Mouse (Mus musculus): ENCODE data around the gene Prickle4. TPM values are rescaled to one million over a fixed set of nuclear protein-coding genes. Genes with fewer than 3 reads are reported as not detected.

The Prickle4 gene
- not detected for polyA plus RNA-seq (2014; fragmentation: Illumina TruSeq; extraction: RNeasy Lipid Tissue Mini Kit (QIAGEN cat#74804); ENCODE audit: low read depth, low replicate concordance)

DNA sequence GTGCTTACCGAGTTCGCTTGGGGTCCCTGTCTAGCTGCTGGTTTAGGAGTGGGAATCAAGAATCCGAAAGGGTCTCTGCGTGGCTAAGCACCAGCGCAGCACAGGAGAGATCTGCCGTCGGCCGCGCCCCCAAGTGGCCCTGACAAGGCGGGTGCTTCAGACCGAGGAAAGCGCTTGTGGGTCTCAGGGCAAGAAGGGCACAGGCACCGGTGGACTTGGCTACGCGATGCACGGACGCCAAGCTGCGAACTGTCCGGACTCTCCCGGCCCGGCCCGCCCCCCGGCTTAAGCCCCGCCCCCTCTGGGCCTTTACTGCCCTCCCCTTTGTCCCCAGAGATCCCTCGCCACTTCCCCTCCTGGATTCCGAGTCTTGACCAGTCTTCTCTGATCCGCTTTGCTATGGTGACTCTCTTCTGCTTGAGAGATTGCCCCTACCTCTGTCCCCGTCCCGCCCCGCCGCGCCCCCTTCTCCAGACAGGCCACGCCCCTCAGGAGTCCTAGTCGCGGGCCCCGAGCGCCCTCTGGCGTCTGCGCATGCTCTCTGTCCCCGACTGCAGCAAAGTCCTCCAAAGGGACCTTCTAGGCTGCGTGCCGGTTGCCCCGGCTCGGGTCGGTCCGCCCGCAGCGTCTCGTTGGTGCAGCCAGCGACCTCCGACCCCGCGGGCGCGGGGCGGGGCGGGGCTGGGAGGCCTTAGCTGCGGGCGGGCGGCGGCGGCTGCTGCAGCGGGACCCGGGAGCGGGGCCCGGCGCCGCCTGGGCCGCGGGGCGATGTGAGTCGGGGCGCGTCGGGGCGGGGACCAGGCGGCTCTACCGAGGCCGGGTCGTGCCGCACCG lies at the start of gene Prickle4:
Prickle4 (minus strand) TSS at position 234 of the 834 bp plus-strand sequence.

DNA sequence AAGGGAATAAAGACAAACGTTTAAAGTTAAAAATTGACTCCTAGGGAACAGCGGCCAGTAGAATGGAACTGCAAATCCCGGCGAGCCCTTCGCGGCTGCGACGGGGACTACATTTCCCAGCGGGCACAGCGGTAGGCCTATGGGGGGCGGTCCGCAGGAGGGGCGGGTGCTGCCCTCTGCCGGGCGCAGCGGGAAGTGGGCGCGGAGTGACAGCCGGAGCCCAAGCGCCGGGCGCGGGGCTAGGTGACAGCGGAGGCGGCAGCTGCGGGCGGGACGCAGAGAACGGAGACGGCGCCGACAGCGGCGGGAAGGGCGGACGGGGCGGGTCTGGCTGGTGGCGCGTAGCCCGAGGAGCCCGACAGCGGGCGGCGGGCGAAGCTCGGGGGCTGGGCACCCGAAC lies 42.3 kb upstream of the Prickle4 start, which contains the start of gene Tfeb:
Tfeb (plus strand) TSS at position 175 of the 400 bp plus-strand sequence.

DNA sequence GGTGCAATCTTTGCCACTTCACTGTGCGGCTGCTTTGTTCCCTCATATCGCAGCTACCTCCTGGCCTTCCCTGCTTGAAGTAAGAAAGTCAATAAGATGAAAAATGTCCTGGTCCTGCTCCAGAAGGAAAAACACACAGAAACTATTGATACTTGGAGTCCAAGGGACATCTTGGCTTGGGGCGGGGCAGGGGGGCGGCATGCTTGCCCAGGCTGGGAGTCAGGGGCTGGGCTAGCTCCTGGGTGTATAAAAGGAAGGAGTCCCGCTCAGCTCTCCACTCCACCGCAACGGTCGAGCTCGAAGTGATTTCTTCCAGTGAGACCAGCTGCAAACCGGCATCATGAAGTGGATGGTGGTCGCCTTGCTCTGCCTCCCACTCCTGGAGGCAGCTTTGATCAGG lies 32.0 kb upstream of the Prickle4 start, which contains the start of gene Pgc:
Pgc (plus strand) TSS at position 277 of the 400 bp plus-strand sequence.

DNA sequence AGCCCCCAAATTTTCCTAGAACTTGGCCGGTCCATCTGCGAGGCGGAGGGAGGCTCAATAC lies 264 bp downstream of the Prickle4 start, which contains the start of gene Gm21981:
Gm21981 (minus strand) TSS at position 14 of the 61 bp plus-strand sequence.

DNA sequence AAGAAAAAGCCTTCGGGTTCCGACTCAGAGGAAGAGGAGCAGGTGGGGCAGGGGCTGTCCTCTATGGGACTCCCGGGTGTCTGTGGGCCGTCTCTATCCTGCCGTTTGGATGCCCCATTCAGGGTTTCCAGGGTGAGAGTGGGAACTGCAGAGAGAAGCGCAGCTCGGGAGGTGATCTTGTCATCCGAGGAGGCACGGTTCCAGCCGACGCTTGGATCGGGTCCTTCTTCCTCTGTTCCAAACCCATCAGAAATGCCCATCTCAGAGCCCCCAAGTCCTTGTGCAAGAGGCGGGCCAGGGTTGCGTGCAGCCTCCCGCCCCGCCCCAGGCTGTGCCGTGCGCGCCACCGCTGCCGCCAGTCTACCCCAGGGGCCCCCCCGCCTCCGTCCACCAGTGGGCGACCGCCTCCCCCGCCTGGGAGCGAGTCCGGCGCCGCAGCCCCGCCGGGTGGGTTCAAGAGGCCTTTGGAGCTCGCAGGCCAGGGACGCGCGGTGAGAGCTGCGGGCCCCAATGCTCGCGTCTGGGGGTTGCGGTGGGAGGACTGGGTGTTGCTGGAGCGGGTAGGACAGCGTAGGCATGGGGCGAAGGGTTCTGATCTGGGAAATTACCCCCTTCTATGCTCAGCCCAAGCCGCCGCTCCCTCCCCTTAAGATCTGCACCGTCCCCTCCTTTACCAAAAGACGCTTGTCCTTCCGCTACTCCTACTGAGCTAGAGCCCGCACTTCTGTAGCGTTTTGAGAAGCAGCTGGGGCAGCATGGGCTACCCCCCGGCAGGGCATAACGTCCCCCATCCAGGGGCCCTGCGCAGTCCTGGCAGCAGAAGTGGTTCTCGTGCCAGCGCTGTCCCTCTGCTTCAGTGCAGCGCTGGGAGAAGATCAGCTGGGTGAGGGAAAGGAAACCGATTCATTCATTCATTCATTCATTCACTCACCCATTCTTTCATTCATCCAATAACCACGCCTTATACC lies 5.6 kb downstream of the Prickle4 start, which contains the start of gene Frs3:
Frs3 (plus strand) TSS at position 423 of the 968 bp plus-strand sequence.

DNA sequence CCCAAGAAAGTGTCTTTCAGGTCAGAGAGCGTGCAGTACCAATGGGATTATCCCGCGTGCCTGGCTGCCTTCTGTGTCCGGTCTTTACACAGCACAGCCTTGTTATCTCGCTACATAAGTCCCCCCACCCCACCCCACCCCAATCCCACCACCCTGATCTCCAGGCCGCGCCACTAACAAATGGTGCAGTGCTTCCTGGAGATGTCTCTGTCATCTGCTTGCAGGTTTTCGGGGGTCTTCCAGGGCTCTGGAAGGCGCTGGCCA lies 6.3 kb downstream of the Prickle4 start, which contains the start of gene Tomm6:
Tomm6 (minus strand) TSS at position 43 of the 264 bp plus-strand sequence.

Other genes starting within 250 kb of the Prickle4 start
- 6.8 TPM for gene Taf8, start 192.4 kb downstream of the Prickle4 start, polyA plus RNA-seq (2014; fragmentation: Illumina TruSeq; extraction: RNeasy Lipid Tissue Mini Kit (QIAGEN cat#74804); ENCODE audit: low read depth, low replicate concordance)
- 4.5 TPM for gene Ccnd3, start 189.7 kb downstream of the Prickle4 start, polyA plus RNA-seq (2014; fragmentation: Illumina TruSeq; extraction: RNeasy Lipid Tissue Mini Kit (QIAGEN cat#74804); ENCODE audit: low read depth, low replicate concordance)
- 1.4 TPM for gene Bysl, start 83.2 kb downstream of the Prickle4 start, polyA plus RNA-seq (2014; fragmentation: Illumina TruSeq; extraction: RNeasy Lipid Tissue Mini Kit (QIAGEN cat#74804); ENCODE audit: low read depth, low replicate concordance)
- gene Med20, start 83.2 kb downstream of the Prickle4 start, polyA plus RNA-seq (2014; fragmentation: Illumina TruSeq; extraction: RNeasy Lipid Tissue Mini Kit (QIAGEN cat#74804); ENCODE audit: low read depth, low replicate concordance): 16.4 TPM
- gene Gm20517, start 83.1 kb downstream of the Prickle4 start, polyA plus RNA-seq (2014; fragmentation: Illumina TruSeq; extraction: RNeasy Lipid Tissue Mini Kit (QIAGEN cat#74804); ENCODE audit: low read depth, low replicate concordance): 0.38 TPM
- 10.3 TPM for gene Usp49, start 64.0 kb downstream of the Prickle4 start, polyA plus RNA-seq (2014; fragmentation: Illumina TruSeq; extraction: RNeasy Lipid Tissue Mini Kit (QIAGEN cat#74804); ENCODE audit: low read depth, low replicate concordance)
- gene Tomm6, start 6.3 kb downstream of the Prickle4 start, polyA plus RNA-seq (2014; fragmentation: Illumina TruSeq; extraction: RNeasy Lipid Tissue Mini Kit (QIAGEN cat#74804); ENCODE audit: low read depth, low replicate concordance): 14.3 TPM
- gene Frs3, start 5.7 kb downstream of the Prickle4 start, polyA plus RNA-seq (2014; fragmentation: Illumina TruSeq; extraction: RNeasy Lipid Tissue Mini Kit (QIAGEN cat#74804); ENCODE audit: low read depth, low replicate concordance): 1.1 TPM
- gene Gm21981, start 281 bp downstream of the Prickle4 start, polyA plus RNA-seq (2014; fragmentation: Illumina TruSeq; extraction: RNeasy Lipid Tissue Mini Kit (QIAGEN cat#74804); ENCODE audit: low read depth, low replicate concordance): not detected
- not detected for gene Pgc, start 32.1 kb upstream of the Prickle4 start, polyA plus RNA-seq (2014; fragmentation: Illumina TruSeq; extraction: RNeasy Lipid Tissue Mini Kit (QIAGEN cat#74804); ENCODE audit: low read depth, low replicate concordance)
- gene Tfeb, start 42.3 kb upstream of the Prickle4 start, polyA plus RNA-seq (2014; fragmentation: Illumina TruSeq; extraction: RNeasy Lipid Tissue Mini Kit (QIAGEN cat#74804); ENCODE audit: low read depth, low replicate concordance): not detected
- not detected for gene Mdfi, start 140.0 kb upstream of the Prickle4 start, polyA plus RNA-seq (2014; fragmentation: Illumina TruSeq; extraction: RNeasy Lipid Tissue Mini Kit (QIAGEN cat#74804); ENCODE audit: low read depth, low replicate concordance)
- 0.35 TPM for gene Foxp4, start 229.9 kb upstream of the Prickle4 start, polyA plus RNA-seq (2014; fragmentation: Illumina TruSeq; extraction: RNeasy Lipid Tissue Mini Kit (QIAGEN cat#74804); ENCODE audit: low read depth, low replicate concordance)

Data from sigmoid colon, adult 10 weeks (tissue).